Mouse (Mus musculus) thymus, postnatal 36 days (tissue): Measurements from ENCODE around the gene Olfr862.

Experiments used
- DNase-seq, 2 experiments: peaks; one replicate each; pipeline ENCODE4 v3.0.0; 2022; ENCODE audit warnings: mixed read lengths in 2 of 2

Gene Olfr862

DNA sequence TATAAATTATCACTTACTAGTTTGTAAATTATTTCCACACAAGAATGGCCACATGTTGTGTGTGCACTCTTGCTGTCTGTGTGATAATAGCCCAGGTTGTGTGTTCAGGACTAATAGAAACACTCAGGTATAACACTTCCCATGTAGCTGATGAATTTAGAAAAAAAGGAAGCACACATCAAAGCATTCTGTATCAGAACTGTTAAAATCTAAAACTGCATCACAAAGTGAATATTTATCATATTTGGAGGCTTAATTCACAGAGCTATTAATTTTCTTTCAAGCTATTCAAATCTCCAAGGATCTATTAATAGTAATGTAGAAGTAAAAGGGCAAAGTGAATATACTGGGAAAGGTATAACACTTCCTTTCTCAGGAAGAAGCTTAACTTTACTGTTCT is at the start of gene Olfr862:
Gene Olfr862 (minus strand): TSS at position 101 of the 400 bp plus-strand sequence.
- DNase-seq, result no peak

DNA sequence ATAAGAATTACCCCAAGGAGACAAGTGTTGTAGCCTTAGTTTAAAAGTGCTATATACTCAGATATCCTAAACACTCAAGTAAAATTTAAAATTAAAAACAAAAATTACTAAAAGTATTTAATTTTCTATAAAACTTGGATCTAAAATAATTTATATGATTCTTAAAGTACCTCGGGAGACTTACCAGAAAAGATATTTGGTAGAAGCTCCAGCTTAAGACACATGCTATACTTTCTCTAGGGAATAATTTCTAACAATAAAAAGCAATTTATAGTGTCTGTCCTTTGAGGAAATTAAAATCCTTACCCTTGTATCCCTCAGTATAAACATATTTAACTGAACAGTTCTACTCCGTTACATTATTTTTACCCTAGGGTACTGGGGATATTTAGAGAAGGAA is 28.8 kb upstream of the Olfr862 start, which contains the start of gene Olfr77:
Gene Olfr77 (plus strand): TSS at position 301 of the 400 bp plus-strand sequence.
- no peak for DNase-seq

DNA sequence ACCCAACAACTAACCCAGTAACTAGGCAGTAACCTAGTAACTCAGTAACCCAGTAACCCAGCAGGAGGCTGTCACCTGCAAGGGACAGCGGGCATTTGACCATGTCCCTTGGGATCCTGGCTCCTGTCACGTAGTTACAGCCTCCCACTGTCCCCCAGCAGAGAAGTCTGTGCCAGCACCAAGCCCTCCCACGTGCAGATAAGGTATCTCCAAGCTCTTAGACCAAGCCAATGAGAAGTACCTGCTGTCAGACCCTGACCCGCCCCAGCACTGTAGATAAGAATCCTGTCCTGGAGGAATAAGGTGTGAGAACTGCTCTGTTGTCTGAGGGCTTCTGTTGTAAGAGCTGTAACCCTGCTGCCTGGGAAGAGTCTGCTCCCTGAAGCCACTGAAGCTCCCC is 23.4 kb upstream of the Olfr862 start:
- DNase-seq, result no peak

DNA sequence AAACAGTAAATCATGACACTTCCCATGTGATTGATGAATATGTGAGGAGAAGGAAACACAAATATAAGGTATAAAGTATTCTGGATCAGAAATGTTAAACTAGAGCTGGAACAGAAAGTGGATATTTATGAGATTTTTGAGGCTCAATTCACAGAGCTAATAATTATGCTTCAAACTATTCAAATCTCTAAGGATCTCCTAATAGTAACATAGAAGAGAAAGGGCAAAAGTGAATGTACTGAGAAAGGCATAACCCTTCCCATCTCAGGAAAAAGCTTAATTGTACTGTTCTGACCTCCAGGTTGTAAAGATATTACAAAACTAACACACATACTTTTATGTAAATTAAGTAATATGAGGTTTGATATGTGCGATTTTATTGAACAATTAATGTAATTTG is 38.2 kb downstream of the Olfr862 start, which contains the start of gene Olfr860:
Gene Olfr860 (minus strand): TSS at position 101 of the 400 bp plus-strand sequence.
- DNase-seq, result no peak
